13 mouse cellular contexts compared by ENCODE assay signal in the genomic region with DNA sequence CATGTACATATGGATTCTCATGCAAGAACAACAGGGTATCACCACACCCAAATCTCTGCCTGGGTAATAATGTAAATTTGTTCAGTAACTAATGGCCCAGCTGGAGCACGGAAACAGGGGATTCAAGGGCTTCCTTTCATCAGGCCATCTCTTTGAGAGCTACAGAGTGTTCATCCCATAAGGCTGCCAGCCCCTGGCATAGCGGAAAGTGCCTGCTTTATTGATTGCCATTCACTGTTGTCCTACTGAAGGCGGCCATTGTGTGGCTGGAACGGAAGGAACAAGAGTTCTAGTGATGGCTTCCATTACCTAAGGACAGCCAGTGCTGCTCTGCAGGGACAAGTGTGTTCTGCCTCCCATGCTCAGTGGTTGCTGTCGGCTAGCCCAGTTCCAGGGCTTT.
DNase-seq lines count a peak whose midpoint lies in the region; ATAC-seq and TF ChIP-seq lines count a peak whose summit lies in the region.
"Had no signal": no experiment of that assay in that cellular context is flagged by ENCODE, and none has a peak within 500 bp of the region (broad histone marks: within the 10 kb centered on the region; RNA-seq: fewer than 3 reads in every experiment).

No protein-coding gene starts in this region.

- no peak for TF ChIP-seq EP300 in liver, postnatal 0 days (IDR thresholded peaks at IDR 0.05; ENCODE audit: low read depth)

- H3K9me3 ChIP-seq in hindbrain, embryonic 15.5 days, result no peaks in the 10 kb centered on the region
- no peaks in the 10 kb centered on the region for H3K9me3 ChIP-seq in hindbrain, embryonic 11.5 days (ENCODE audit: control insufficient read depth, low read length)
- H3K9me3 ChIP-seq in liver, postnatal 0 days (ENCODE audit: low read length), result no peaks in the 10 kb centered on the region
- H3K9me3 ChIP-seq in midbrain, embryonic 16.5 days (replicated peaks; ENCODE audit: control insufficient read depth, low read length, poor library complexity, severe bottlenecking), result no peaks in the 10 kb centered on the region
- H3K9me3 ChIP-seq: neural tube, embryonic 13.5 days had no signal

- TF ChIP-seq CTCF in liver, postnatal 0 days (IDR thresholded peaks at IDR 0.05; ENCODE audit: low read depth), result no peak

- H3K4me1 ChIP-seq in hindbrain, embryonic 15.5 days (replicated peaks), result peaks cover 18% of the 10 kb centered on the region
- peaks cover 8% of the 10 kb centered on the region for H3K4me1 ChIP-seq in hindbrain, embryonic 11.5 days (replicated peaks; ENCODE audit: control insufficient read depth, insufficient read depth, low read length)
- no peaks in the 10 kb centered on the region for H3K4me1 ChIP-seq in liver, postnatal 0 days (ENCODE audit: insufficient read depth)
- peaks cover 13% of the 10 kb centered on the region for H3K4me1 ChIP-seq in midbrain, embryonic 16.5 days (ENCODE audit: control insufficient read depth, insufficient read depth, low read length)

- no peaks in the 10 kb centered on the region for H3K36me3 ChIP-seq in hindbrain, embryonic 15.5 days
- no peaks in the 10 kb centered on the region for H3K36me3 ChIP-seq in hindbrain, embryonic 11.5 days (ENCODE audit: control insufficient read depth, insufficient read depth, low read length)
- no peaks in the 10 kb centered on the region for H3K36me3 ChIP-seq in liver, postnatal 0 days (replicated peaks; ENCODE audit: insufficient read depth, low read length)
- no peaks in the 10 kb centered on the region for H3K36me3 ChIP-seq in midbrain, embryonic 16.5 days (ENCODE audit: control insufficient read depth, insufficient read depth, low read length)
- H3K36me3 ChIP-seq: neural tube, embryonic 13.5 days had no signal

- no peak overlapping the region for H3K4me2 ChIP-seq in hindbrain, embryonic 15.5 days
- no peak overlapping the region for H3K4me2 ChIP-seq in hindbrain, embryonic 11.5 days (replicated peaks; ENCODE audit: low read depth, low read length)
- H3K4me2 ChIP-seq in liver, postnatal 0 days (ENCODE audit: low read depth, low read length), result no peak overlapping the region
- no peak overlapping the region for H3K4me2 ChIP-seq in midbrain, embryonic 16.5 days (ENCODE audit: low read length)
- H3K4me2 ChIP-seq: lung, embryonic 14.5 days; neural tube, embryonic 13.5 days had no signal

- H3K27ac ChIP-seq in hindbrain, embryonic 15.5 days (replicated peaks), result no peak overlapping the region
- H3K27ac ChIP-seq in hindbrain, embryonic 11.5 days (ENCODE audit: low read depth, low read length), result no peak overlapping the region
- no peak overlapping the region for H3K27ac ChIP-seq in liver, postnatal 0 days (ENCODE audit: low read depth)
- no peak overlapping the region for H3K27ac ChIP-seq in midbrain, embryonic 16.5 days (ENCODE audit: low read length)
- H3K27ac ChIP-seq: neural tube, embryonic 13.5 days had no signal

- no peak for DNase-seq in hindbrain, embryonic 11.5 days (ENCODE audit: low spot score)
- peak; percentile 12 to 17 for DNase-seq in frontal cortex, postnatal 25 days (ENCODE audit: low spot score in 2 of 2)
- peak; percentile 27 to 70 for DNase-seq in left cerebral cortex, adult 8-10 months (ENCODE audit: low spot score in 2 of 2)
- peak; percentile 62 to 65 for DNase-seq in right cerebral cortex, postnatal 36 days (ENCODE audit: low spot score in 2 of 2)
- no peak for DNase-seq in liver, postnatal 0 days
- no peak for DNase-seq in adrenal gland, adult 2 months
- DNase-seq: adrenal gland, postnatal 25 days; heart, adult 11 months; kidney, adult 18-20 months; lung, embryonic 14.5 days had no signal

- ATAC-seq in hindbrain, embryonic 15.5 days (ENCODE audit: low FRiP score, low read depth), result peak; percentile 53; the same call in 1 of the 2 replicates
- no peak for ATAC-seq in hindbrain, embryonic 11.5 days (ENCODE audit: low FRiP score)
- ATAC-seq in liver, postnatal 0 days, result no peak
- no peak for ATAC-seq in midbrain, embryonic 16.5 days

- WGBS in hindbrain, embryonic 15.5 days, result 70% methylated on average over 5 of the region's 5 CpGs
- 64% methylated on average over 5 of the region's 5 CpGs for WGBS in hindbrain, embryonic 11.5 days
- 76% methylated on average over 5 of the region's 5 CpGs for WGBS in liver, postnatal 0 days (ENCODE audit: insufficient replicate concordance)
- WGBS in midbrain, embryonic 16.5 days, result 75% methylated on average over 5 of the region's 5 CpGs

- no peaks in the 10 kb centered on the region for H3K27me3 ChIP-seq in hindbrain, embryonic 15.5 days
- H3K27me3 ChIP-seq in hindbrain, embryonic 11.5 days (ENCODE audit: control insufficient read depth, insufficient read depth, low read length), result no peaks in the 10 kb centered on the region
- no peaks in the 10 kb centered on the region for H3K27me3 ChIP-seq in liver, postnatal 0 days (ENCODE audit: insufficient read depth, low read length)
- no peaks in the 10 kb centered on the region; the same call in 1 of the 2 replicates for H3K27me3 ChIP-seq in midbrain, embryonic 16.5 days (ENCODE audit: control insufficient read depth, insufficient read depth, low read depth, low read length)
- H3K27me3 ChIP-seq: neural tube, embryonic 13.5 days had no signal

- H3K4me3 ChIP-seq in hindbrain, embryonic 15.5 days, result no peak overlapping the region
- H3K4me3 ChIP-seq in hindbrain, embryonic 11.5 days (ENCODE audit: low read depth, low read length), result no peak overlapping the region
- no peak overlapping the region for H3K4me3 ChIP-seq in liver, postnatal 0 days (ENCODE audit: low read depth, low read length)
- no peak overlapping the region for H3K4me3 ChIP-seq in midbrain, embryonic 16.5 days (ENCODE audit: low read depth, low read length)
- H3K4me3 ChIP-seq: neural tube, embryonic 13.5 days had no signal

- no peak overlapping the region for H3K9ac ChIP-seq in hindbrain, embryonic 15.5 days
- no peak overlapping the region for H3K9ac ChIP-seq in hindbrain, embryonic 11.5 days (ENCODE audit: low read depth, low read length)
- no peak overlapping the region for H3K9ac ChIP-seq in liver, postnatal 0 days (replicated peaks)
- H3K9ac ChIP-seq in midbrain, embryonic 16.5 days (ENCODE audit: low read depth, low read length), result no peak overlapping the region
- H3K9ac ChIP-seq: lung, embryonic 14.5 days; neural tube, embryonic 13.5 days had no signal

Comparison
In these comparisons a context has a peak if more than half of its experiments do, and no peak if none do; other contexts are left out.
1. DNase-seq: peak in frontal cortex, postnatal 25 days (2 of 2), left cerebral cortex, adult 8-10 months (2 of 2) and right cerebral cortex, postnatal 36 days (2 of 2); none in hindbrain, embryonic 11.5 days (single experiment), liver, postnatal 0 days (single experiment) and adrenal gland, adult 2 months (single experiment).